Mouse (Mus musculus): ENCODE results near the gene Psmd8. TPM values are rescaled to one million over a fixed set of nuclear protein-coding genes. Genes with fewer than 3 reads are reported as not detected.
"Not testable (repeated sequence)": the region's sequence is repeated elsewhere in the genome, so short reads cannot be mapped to it uniquely, and the experiment has no call there.

Psmd8 gene
- polyA plus RNA-seq, 1 experiment, result 178 TPM

GRCm38 (mm10) chr7:29212199-29212765 lies 31.8 kb upstream of the Psmd8 start:
- H3K4me1 ChIP-seq (ENCODE audit: control insufficient read depth, insufficient read depth, low read length), result no peaks in the 10 kb centered on the region
- no peak overlapping the region for H3K27ac ChIP-seq (ENCODE audit: insufficient read depth, low read depth, low read length)
- WGBS, result 36% methylated on average over 26 of the region's 26 CpGs
- H3K27me3 ChIP-seq (replicated peaks; ENCODE audit: control insufficient read depth, insufficient read depth, low read length), result no peaks in the 10 kb centered on the region
- DNase-seq, result no peak
- no peaks in the 10 kb centered on the region for H3K36me3 ChIP-seq (ENCODE audit: control insufficient read depth, insufficient read depth, low read length)
- peak overlapping the region; percentile 48; the same call in 1 of the 2 replicates for H3K4me3 ChIP-seq (ENCODE audit: insufficient read depth, low read depth, low read length)
- TF ChIP-seq CTCF (conservative IDR thresholded peaks at IDR 0.05; ENCODE audit: insufficient read depth, insufficient read length, low read depth, low read length) (no peak), POLR2A (IDR thresholded peaks at IDR 0.05; ENCODE audit: low read depth, low read length) (no peak)

GRCm38 (mm10) chr7:29211415-29212198 lies 31.1 kb upstream of the Psmd8 start:
- H3K4me1 ChIP-seq (ENCODE audit: control insufficient read depth, insufficient read depth, low read length), result no peaks in the 10 kb centered on the region
- peak; percentile 91 for DNase-seq
- WGBS, result 5% methylated on average over 34 of the region's 34 CpGs
- peak overlapping the region; percentile 48 for H3K4me3 ChIP-seq (ENCODE audit: insufficient read depth, low read depth, low read length)
- H3K36me3 ChIP-seq (ENCODE audit: control insufficient read depth, insufficient read depth, low read length), result no peaks in the 10 kb centered on the region
- peak overlapping the region; percentile 42 for H3K27ac ChIP-seq (ENCODE audit: insufficient read depth, low read depth, low read length)
- no peaks in the 10 kb centered on the region for H3K27me3 ChIP-seq (replicated peaks; ENCODE audit: control insufficient read depth, insufficient read depth, low read length)
- TF ChIP-seq POLR2A (IDR thresholded peaks at IDR 0.05; ENCODE audit: low read depth, low read length) (no peak), CTCF (conservative IDR thresholded peaks at IDR 0.05; ENCODE audit: insufficient read depth, insufficient read length, low read depth, low read length) (no peak)

GRCm38 (mm10) chr7:29211013-29211412 lies 30.5 kb upstream of the Psmd8 start:
- H3K36me3 ChIP-seq (ENCODE audit: control insufficient read depth, insufficient read depth, low read length); DNase-seq; H3K4me1 ChIP-seq (ENCODE audit: control insufficient read depth, insufficient read depth, low read length); H3K27me3 ChIP-seq (replicated peaks; ENCODE audit: control insufficient read depth, insufficient read depth, low read length): not testable (repeated sequence)
- 26% methylated on average over 13 of the region's 15 CpGs for WGBS
- Histone ChIP-seq H3K27ac (ENCODE audit: insufficient read depth, low read depth, low read length) (peak overlapping the region; percentile 42), H3K4me3 (ENCODE audit: insufficient read depth, low read depth, low read length) (peak overlapping the region; percentile 48)

GRCm38 (mm10) chr7:29202577-29202976 lies 22.1 kb upstream of the Psmd8 start:
- TF ChIP-seq POLR2A (IDR thresholded peaks at IDR 0.05; ENCODE audit: low read depth, low read length) (no peak), CTCF (conservative IDR thresholded peaks at IDR 0.05; ENCODE audit: insufficient read depth, insufficient read length, low read depth, low read length) (no peak)
- 81% methylated on average over 6 of the region's 6 CpGs for WGBS
- H3K27me3 ChIP-seq (replicated peaks; ENCODE audit: control insufficient read depth, insufficient read depth, low read length), result no peaks in the 10 kb centered on the region
- H3K4me3 ChIP-seq (ENCODE audit: insufficient read depth, low read depth, low read length), result no peak overlapping the region
- H3K27ac ChIP-seq (ENCODE audit: insufficient read depth, low read depth, low read length), result no peak overlapping the region
- no peak for DNase-seq
- H3K36me3 ChIP-seq (ENCODE audit: control insufficient read depth, insufficient read depth, low read length), result no peaks in the 10 kb centered on the region
- no peaks in the 10 kb centered on the region for H3K4me1 ChIP-seq (ENCODE audit: control insufficient read depth, insufficient read depth, low read length)

- not testable (repeated sequence) for DNase-seq; H3K4me3 ChIP-seq (ENCODE audit: insufficient read depth, low read depth, low read length); H3K36me3 ChIP-seq (ENCODE audit: control insufficient read depth, insufficient read depth, low read length); H3K4me1 ChIP-seq (ENCODE audit: control insufficient read depth, insufficient read depth, low read length); H3K27ac ChIP-seq (ENCODE audit: insufficient read depth, low read depth, low read length); H3K27me3 ChIP-seq (replicated peaks; ENCODE audit: control insufficient read depth, insufficient read depth, low read length)
- 90% methylated on average over 1 of the region's 1 CpGs for WGBS
These were observed 13.7 kb upstream of the Psmd8 start for GRCm38 (mm10) chr7:29194230-29194629.

- DNase-seq; H3K27me3 ChIP-seq (replicated peaks; ENCODE audit: control insufficient read depth, insufficient read depth, low read length); H3K36me3 ChIP-seq (ENCODE audit: control insufficient read depth, insufficient read depth, low read length); H3K4me3 ChIP-seq (ENCODE audit: insufficient read depth, low read depth, low read length); H3K27ac ChIP-seq (ENCODE audit: insufficient read depth, low read depth, low read length): not testable (repeated sequence)
- peaks cover 10% of the 10 kb centered on the region for H3K4me1 ChIP-seq (ENCODE audit: control insufficient read depth, insufficient read depth, low read length)
- 90% methylated on average over 4 of the region's 4 CpGs for WGBS
These were observed 822 bp upstream of the Psmd8 start for GRCm38 (mm10) chr7:29181323-29181722.

- TF ChIP-seq CTCF (conservative IDR thresholded peaks at IDR 0.05; ENCODE audit: insufficient read depth, insufficient read length, low read depth, low read length), result no peak
- TF ChIP-seq POLR2A (IDR thresholded peaks at IDR 0.05; ENCODE audit: low read depth, low read length), result no peak
- H3K36me3 ChIP-seq (ENCODE audit: control insufficient read depth, insufficient read depth, low read length), result 0 out of 2 replicates have a peak, but pooled peaks cover 2% of the 10 kb centered on the region
- peak overlapping the region; percentile 25 for H3K4me3 ChIP-seq (ENCODE audit: insufficient read depth, low read depth, low read length)
- H3K4me1 ChIP-seq (ENCODE audit: control insufficient read depth, insufficient read depth, low read length), result peaks cover 10% of the 10 kb centered on the region
- DNase-seq, result no peak
- no peak overlapping the region for H3K27ac ChIP-seq (ENCODE audit: insufficient read depth, low read depth, low read length)
- no peaks in the 10 kb centered on the region for H3K27me3 ChIP-seq (replicated peaks; ENCODE audit: control insufficient read depth, insufficient read depth, low read length)
- WGBS, result 42% methylated on average over 5 of the region's 5 CpGs
These were observed 344 bp upstream of the Psmd8 start for GRCm38 (mm10) chr7:29180854-29181236.
